Mouse (Mus musculus) c-Kit-negative CD71-positive TER-119-positive erythroid progenitor cells, embryonic 14.5 days (primary cell): Measurements from ENCODE around the gene Sept9.

Experiments used
- DNase-seq: peaks from one replicate; pipeline ENCODE4 v3.0.0-alpha.2; 2013; ENCODE audit warnings: low read depth, low spot score

Gene Sept9

DNA sequence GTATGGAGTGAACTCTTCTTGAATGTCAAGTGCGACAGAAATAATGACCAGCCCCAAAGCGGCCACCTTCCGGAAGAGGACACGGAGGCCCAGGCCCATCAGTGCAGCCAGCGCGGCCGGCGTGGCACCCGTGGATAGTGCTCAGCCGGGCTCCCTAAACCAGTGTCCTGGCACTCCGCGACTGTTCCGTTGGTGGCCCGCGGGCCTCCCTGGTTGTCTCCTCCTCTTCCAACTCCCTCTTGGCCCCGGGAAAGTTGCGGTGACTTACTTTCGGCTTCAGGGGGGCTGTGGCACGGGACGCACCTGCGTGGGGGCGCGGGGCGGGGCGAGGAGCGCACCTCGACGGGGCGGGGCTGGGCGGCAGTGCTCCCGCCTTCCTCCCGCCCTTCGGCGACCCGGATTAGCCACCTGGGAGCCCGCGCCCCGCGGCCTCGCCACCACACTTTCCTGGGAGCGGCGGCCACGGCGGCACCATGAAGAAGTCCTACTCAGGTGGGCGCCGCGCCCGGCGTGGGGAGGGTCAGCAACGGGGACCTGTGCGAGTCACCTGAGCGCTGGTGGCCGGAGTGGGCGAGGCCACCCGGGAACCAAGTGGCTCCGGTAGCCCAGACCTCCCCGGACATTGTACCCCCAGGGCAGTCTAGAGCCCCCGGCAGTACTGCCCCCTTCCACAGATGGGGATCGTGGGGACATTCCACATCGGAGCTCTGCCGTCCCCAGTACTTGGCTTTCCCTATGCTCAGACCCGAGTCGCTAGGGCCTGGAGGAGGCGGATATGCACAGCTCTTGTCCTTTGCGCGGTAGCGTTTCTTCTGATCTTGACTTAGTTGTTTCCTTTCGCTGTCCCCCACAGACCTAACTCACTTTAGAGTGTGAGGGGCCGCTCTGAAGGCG lies at the start of gene Sept9:
Sept9 (plus strand) TSS at position 380 of the 894 bp plus-strand sequence.
- no peak for DNase-seq

DNA sequence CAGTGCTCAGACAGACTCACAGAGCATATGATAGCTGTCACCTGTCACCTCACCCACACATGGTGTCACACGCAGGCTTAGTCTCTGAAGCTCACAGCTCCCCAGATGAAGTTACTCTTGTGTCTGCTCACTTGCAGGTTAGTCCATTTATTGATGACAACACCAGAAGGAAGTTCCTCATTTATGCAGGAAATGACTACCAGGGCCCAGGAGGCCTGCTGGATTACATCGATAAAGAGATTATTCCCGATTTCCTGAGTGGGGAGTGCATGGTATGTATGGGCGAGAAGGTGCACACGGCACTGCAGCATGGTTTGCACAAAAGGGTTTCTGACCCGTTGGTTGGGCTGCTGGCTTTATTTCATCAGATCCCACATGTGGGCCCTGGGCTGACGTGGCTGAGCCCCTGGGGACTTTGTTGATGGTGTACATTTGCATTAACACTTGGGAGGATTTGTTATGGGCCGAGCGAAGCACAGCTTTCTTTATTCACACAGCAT lies 48.9 kb upstream of the Sept9 start:
- DNase-seq: no peak

DNA sequence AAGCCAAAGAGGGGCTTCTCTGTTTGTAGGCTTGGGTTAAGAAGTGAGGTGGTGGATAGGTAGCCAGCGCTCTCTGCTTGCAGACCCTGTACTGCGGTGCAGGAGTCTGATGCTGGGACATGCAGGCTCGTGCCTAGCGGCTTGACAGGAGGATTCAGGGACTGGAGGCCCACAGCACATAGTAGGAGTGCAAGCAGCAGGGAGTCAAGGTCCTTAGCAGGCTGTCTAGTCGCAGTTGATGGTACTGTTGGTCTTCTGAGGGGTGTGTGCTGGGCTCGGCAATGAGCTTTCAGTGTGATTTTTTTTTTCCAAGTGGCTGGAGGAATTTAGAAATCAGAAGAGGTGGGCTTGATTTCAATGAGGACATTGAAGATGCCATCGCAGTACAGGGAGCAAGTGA lies 48.0 kb upstream of the Sept9 start:
- no peak for DNase-seq

DNA sequence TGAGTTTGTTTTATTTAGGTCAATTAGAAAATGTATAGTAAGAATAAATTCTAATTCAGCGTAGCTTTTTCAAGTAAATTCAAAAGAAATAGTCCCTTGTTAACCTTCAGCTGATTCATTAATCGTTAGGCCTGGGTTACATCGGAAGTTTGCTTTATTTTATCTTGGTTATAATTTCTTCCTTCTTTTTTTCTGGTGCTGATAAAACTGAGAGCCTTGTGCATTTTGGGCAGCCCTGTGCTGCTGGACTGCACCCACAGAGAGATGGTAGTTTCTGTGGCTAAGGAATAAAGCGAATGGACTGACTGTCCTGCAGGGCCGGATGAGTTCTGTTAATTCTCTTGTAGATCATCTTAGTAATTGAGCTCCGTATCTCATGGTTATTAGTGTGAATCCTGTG lies 46.9 kb upstream of the Sept9 start:
- DNase-seq: no peak

DNA sequence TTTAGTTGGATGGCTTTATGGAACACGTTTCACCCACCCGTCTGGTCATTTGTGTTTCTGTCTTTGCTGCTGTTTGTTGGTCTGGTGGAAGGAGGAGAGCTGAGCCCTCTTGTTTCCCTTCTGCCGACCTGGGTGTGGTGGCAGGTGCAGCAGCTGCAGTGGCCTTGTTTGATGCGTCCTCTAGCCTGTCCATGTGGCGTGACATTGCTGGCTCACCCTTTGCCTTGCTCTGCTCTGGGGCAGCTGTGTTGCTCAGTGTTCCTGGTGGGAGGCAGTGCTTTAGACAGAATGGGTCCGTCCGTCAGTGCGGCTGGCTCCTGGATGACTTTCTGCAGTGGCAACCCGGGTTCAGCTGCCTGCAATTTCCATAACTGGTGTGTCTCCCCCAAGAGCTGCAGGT lies 45.9 kb upstream of the Sept9 start:
- DNase-seq: no peak

DNA sequence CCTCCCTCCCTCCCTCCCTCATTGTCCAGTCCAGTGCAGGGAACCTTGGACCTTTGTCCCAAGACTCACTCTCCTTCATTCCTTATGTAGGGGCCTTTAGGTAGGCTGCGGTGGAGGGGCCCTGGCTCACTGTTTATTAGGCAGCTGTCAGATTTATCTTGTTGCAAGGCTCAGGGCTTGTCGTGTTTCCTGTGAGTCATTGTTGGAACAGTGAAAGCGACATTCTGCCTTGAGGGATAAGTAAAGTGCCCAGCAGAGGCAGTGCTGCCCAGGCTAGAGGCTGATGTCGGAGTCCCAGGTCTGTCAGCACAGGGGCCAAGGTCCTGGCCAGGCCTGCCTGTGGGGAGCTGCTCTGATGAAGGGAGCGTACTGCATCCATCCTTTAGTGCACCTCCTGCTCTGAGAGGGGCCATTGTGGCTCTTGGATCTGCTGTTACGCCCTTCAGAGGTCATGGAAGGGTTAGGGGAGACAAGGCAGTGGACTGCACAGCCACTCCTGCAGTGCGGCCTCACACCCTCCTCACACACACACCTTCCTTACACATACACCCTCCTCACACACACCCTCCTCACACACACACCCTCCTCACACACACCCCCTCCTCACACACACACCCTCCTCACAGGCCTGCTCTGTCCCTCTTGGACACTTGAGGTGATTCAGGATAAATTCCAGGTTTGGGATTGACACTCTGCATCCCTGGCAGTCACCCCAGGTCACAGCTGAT lies 45.2 kb upstream of the Sept9 start:
- DNase-seq: no peak

DNA sequence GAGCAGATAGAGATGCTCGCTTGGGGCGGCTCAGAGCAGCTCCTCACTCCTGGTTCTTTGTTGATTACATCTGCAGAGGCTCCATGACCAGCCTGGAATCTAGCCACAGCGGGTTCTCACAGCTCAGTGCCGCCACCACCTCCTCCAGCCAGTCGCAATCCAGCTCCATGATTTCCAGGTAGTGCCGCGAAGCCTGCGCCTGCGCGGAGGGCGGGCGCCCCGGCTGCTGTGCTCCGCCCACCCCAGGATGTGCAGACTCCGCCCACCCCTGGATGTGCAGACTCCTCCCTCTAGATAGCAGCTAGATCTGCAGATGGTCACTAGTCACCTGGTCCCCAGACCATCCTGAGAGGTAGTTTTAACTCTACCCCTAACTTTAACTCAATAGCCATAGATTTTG lies 42.7 kb upstream of the Sept9 start:
- DNase-seq: no peak

DNA sequence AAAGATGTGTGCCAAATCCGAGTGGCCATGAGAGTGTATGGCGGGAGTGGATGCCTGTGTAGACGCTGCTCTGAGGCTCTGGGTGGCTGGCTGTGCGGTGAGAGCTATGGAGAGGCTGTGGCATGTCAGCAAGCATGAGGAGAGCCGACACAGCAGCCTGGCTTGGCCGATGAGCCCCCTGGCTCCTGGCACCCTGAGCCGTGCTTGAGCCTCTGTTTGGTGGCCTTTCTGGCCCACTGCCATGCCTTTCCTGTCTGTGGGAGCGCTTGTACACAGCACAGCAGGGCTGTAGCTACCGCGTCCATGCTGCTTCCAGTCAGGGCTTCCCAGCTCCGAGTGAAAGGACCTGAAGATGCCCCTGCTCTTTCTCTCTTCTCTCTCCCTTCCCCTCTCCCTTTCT lies 41.1 kb upstream of the Sept9 start:
- no peak for DNase-seq

DNA sequence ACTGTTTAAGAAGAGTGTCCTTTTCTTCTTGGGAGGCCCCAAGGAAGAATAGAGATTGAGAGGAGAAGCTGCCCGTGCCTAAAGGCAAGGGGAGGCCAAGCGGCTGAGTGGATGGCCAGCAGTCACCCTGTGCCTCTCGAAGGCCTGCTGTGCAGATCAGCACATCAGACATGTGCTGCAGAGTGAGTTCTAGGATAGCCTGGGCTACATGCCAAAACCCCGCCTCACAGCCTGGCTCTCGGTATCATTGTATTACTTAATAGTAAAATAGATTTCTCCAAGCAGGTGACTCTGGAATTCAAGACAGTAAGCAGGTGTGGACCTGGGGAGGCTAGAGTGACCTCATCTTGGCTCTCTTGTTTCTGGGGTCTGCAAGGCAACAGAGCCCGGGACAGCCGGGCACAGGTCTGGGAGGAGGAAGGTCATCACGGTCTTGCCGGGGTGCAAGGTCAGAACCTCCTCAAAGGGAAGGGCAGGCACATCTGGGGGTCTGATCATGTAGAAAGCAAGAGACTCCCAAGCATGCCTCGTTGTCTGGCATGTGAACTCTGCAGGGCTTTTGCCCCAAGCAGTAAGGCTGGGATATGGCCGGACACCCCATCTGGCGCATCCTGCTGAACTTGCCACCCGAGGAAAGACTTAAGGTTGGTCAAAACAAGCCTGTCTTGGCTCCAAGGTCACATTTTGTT lies 40.1 kb upstream of the Sept9 start:
- no peak for DNase-seq

DNA sequence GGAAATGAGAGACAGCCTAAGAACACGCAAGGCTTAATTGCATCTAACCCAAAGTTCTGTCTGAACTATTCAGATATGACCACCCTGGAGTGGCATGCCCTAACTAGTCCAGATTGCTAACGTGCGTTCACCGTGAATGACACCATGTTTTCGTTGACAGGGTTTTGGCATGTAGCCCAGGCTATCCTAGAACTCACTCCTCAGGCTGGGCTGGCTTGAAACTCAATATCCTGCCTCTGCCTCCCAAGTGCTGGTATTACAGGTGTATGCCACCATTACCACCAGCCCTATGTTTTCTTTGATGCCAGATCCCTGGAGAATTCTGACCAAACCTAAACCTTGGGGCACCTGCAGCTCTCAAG lies 39.5 kb upstream of the Sept9 start:
- no peak for DNase-seq

DNA sequence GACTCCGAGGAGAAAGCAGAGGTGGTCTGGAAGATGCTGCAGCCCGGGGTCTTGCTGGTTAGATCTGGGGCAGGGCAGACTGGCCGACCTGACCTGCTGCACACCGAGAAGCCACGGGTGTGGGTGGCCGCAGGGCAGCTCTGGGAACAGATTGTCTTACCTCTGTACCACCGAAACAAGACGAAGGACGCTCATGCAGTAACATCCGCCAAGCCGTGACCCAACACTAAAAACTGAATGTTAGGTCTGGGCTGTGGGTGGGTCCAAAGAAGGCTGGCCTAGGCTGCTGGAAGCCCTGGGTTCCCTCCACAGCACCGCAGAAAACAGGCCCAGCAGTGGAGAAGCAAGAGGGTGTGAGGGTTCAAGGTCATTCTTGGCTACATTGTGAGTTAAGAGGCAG lies 38.7 kb upstream of the Sept9 start:
- DNase-seq: no peak

DNA sequence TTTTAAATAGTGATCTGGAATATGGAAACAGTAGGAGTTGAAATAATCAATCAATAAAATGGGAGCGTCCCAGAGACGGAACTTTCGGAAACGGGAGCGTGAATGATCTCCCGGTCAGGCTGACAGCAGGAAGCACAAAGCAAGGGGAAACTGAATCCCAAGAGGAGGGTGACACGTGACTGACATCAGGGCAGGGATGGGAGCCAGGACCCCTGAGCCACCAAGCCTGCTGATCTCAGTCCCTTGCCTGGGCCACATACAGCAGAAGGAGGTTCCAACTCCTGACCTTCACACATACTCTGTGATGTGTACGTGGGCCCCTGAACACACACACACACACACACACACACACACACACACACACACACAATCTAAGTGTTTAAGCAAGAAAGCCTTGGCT lies 37.9 kb upstream of the Sept9 start:
- no peak for DNase-seq

DNA sequence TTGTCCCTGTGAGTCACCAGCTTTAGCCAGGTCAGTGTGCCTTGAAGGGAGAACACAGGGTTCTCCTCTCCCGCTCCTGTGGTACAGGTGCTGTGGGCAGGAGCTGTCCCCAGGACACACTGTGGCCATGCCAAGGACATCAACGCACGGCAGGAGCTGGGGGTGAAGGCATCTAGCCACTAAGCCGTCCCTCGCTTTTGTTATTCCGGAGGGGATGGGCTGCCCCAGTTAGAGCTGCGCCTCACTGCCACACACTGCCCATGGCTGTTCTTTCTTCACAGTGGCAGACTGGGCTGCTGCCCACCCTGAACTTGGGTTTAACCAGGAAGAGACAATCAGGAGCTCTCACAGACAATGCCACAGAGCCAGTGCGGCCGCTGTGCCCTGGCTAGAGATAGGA lies 36.4 kb upstream of the Sept9 start:
- no peak for DNase-seq

DNA sequence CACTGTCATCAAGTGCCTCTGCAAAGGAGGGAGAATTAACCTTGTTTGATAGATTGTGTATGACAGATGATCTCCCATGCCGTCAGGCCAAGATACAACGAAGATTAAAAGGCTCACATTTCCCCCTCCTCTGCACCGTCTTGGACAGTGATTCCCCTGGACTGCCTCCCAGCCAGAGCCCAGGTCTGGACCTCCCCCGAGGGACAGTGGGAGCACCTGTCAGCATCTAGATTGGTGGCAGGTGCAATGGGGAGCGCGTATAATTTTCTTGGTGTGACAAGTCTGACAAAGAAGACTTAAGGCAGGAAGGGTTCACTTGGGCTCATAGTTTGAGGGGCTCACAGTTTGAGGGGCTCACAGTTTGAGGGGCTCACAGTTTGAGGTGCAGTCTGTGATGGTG lies 35.7 kb upstream of the Sept9 start:
- DNase-seq: no peak

DNA sequence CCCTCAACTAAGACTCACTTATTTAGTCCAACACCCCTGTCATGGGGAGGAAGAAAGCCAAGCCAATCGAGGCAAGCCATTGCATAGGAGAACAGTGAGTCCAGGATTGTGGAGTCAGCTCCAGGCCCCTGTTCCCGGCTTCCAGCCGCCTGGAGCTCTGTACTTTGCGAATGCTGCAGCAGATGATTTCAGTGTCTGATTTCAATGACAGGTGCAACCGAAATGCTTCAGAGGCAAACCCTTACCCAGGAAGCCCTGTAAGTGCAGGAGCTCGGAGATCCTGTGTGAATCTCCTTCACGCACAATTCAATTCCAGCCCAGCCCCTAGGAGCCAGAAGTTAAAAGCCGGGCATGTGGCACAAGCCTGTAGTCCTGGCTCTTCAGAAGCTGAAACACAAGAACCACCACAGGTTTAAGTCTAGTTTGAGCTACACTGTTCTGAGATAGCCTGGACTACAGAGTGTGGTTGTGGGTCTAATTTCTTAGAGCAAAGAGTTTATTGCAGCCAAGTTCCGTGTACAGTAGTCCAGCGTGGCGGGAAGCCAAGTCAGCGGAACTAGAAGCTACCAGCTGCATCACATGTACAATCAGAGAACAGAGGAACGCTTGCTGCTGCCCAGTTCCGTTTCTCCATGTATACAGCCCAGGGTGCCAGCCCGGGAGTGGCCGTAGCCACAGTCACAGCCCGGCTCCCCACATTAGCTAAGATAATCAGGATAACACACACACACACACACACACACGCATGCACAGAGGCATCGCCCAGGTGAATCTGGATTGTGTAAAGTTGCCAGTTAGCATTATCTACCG lies 31.0 kb upstream of the Sept9 start:
- DNase-seq: no peak

DNA sequence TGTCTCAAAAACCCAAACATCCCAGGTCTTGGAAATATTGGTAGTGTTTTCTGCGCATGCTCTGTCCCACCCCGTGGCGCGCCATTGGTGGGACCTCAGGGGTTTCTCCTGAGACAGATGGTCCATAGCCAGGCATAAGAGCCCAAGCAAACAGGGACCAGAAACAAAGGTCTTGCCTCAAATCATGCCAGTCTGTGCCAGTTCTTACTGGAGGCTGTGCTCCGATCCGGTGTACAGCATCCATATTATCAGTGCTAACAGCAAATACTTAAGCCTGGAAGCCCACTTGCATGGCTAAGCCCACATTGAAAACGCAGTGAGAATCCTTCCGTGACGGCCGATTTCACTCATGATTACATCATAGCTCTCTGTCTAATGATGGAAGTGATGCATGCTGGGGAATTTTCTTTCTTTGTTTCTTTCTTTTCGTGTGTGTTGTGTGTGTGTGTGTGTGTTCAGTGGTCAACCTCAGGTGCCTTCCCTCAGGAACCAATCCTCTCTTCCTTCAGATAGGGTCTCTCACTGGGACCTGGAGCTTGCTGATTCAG lies 30.3 kb upstream of the Sept9 start:
- DNase-seq: no peak

DNA sequence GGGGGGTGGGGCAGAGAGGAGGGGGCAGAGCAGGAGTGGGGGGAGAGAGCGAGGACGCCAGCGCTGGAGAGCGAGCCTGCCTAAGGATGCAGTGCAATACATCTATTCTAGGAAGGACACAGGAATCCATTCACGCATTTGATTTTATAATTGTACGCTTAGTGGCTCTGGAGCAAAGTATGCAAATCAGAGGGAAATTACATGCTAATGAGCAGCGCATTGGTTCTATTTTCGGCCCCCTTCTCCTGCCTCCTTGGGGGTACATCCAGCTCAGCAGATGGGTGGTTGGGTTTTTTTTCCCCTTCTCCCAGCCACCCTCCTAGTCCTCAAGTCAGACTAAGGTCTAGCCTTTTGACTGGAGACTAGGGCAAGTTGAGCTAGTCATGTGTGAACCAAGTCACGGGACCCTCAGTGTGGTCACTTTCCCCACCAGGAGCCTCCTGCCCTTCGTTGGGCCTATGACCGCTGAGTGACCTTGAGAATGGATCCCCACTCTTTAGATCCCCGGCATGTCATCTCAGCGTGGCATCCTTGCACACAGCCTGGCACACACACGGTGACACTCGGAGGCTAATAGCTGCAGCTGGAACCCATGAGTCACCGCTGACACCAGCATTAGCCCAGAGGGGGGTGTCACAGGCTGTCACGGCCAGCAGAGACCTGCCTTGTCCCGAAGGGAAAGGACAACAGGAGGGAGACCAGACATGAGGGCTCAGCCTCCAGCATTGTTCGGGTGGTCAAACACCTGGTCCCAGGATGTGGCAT lies 29.5 kb upstream of the Sept9 start:
- no peak for DNase-seq

DNA sequence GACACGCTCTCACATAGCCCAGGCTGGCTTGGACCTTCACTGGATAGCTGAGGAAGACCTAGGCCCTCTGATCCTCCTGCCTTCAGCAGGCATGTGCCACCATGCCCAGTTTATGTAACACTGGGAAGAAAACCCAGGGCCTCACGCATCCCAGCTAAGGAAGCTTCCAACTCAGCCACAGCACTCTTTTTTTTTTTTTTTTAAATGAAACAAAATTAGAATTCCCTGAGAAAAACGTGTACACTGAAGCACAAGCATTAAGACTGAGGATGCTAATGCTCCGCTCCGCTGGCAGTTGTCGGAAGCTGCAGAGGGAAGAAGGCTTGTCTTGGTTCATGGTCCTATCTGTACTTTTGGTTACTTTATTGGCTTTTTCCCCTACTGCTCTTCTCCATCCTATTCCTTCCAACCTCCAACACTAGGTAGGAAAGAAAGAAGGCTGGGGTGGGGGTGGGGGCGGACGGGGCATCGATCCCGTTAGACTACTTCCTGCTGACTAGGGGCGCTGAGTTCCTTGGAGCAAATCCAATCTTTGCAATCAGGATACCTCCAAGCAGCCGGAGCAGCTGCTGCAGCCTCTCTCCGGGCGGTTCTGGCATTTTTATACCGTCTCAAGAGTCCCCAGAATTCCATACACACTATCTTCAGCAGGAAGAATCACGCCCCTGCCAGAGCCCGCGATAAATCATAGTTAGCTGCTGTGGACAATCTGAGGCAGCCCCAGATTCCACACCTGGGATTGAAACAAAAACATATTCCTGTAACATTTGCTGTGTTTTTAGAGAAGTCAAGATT lies 25.2 kb upstream of the Sept9 start:
- no peak for DNase-seq

DNA sequence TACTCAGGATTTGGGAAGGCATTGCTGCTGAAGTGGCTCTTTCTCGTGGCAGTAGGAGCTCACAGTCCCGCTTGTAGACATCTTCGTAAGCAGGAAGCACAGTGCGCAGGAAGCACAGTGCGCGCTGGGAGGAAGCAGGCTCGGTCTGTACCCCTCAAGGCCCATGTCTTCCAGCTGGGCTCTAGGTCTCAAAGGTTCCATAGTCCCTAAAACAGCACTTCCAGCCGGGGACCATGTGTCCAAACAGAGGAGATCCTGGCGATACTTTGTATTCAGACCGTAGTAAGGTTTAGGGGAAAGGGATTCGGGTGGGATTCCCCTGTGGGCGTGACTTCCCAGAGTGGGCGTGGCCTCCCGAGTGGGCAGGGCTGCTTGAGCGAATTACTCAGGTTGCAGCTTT lies 24.5 kb upstream of the Sept9 start:
- no peak for DNase-seq

DNA sequence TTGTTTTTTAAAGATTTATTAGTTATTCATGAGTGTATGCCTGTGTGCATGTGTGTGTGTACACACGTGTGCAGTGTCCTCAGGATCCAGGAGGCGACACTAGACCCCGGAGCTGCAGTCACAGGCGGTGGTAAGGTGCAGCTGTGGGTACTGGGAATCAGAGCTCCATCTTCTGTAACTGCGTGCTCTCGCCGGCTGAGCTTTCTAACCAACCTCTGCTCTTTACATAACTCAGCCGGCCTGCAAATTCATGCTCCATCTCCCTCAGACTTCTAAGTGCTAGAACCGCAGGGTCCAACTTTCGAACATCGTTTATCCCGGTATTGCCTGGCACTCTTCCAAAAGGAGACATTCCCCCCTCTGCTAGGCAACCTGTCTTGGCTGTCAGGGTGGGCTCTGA lies 24.0 kb upstream of the Sept9 start:
- DNase-seq: no peak
